Mouse (Mus musculus): ENCODE results near the gene Nfkbil1.

DNA sequence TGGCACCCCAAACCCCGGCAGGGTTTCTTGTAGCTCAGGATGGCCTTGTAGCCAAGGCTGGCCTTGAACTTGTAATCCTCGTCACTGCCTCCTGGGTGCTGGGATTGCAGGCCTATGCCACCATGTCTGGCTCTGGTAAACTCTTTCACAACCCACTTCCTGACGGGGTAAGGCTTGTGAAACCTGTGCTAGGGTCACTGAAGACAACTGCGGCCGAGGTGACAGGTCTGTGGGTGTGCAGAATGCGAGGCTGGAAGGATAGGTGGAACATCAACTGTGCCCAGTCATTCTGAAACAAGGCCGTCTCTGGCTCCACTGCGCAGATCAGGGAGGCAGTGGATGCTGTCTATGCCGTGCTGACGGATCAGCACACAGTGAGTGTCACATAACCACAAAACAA is 4.6 kb downstream of the Nfkbil1 start:
- no peak for TF ChIP-seq CTCF (IDR thresholded peaks at IDR 0.05; ENCODE audit: low read depth, low read length)
- no peak for TF ChIP-seq POLR2A (IDR thresholded peaks at IDR 0.05; ENCODE audit: insufficient read depth, low read length)
- no peak for TF ChIP-seq EP300 (IDR thresholded peaks at IDR 0.05; ENCODE audit: insufficient read depth, low read depth, low read length)
